Mouse (Mus musculus) limb, embryonic 10.5 days (tissue): ENCODE results near the gene Macrod2. TPM values are rescaled to one million over a fixed set of nuclear protein-coding genes. Genes with fewer than 3 reads are reported as not detected.

Experiments used
- DNase-seq: peaks from one replicate; pipeline ENCODE4 v3.0.0-alpha.2; 2017; ENCODE audit warnings: low spot score
- H3K27ac ChIP-seq: fragments of 300-500 bp; sonication (generic); 2 replicates; pipeline ENCODE4 v1.5.1; 2016; ENCODE audit warnings: mild to moderate bottlenecking
- H3K27me3 ChIP-seq: fragments of 300-500 bp; sonication (generic); 2 replicates; pipeline ENCODE4 v1.6.1; 2016; ENCODE audit warnings: low read depth, mild to moderate bottlenecking; ENCODE audit not compliant: poor library complexity, severe bottlenecking
- H3K36me3 ChIP-seq: fragments of 300-500 bp; sonication (generic); 2 replicates; pipeline ENCODE4 v1.6.1; 2016; ENCODE audit warnings: mild to moderate bottlenecking, moderate library complexity
- H3K4me1 ChIP-seq: fragments of 300-500 bp; sonication (generic); 2 replicates; pipeline ENCODE4 v1.6.1; 2016
- H3K4me3 ChIP-seq: fragments of 300-500 bp; sonication (generic); 2 replicates; pipeline ENCODE4 v1.5.1; 2016; ENCODE audit warnings: mild to moderate bottlenecking, moderate library complexity
- H3K9me3 ChIP-seq: fragments of 300-500 bp; sonication (generic); replicated peaks from 2 replicates; pipeline ENCODE4 v1.6.1; 2016; ENCODE audit warnings: mild to moderate bottlenecking
- WGBS: fragments of 180-500 bp; shearing (Covaris S2); methylation state at CpG from one replicate; pipeline ENCODE4 v1.1.7; 2016; 5-methylcytosine and 5-hydroxymethylcytosine counted together
- polyA plus RNA-seq: library from polyadenylated mRNA; unstranded; fragments of >200 nt; fragmentation: Nextera tagmentation; extraction: Ambion mirVana; gene quantifications from 2 replicates; pipeline ENCODE4 v1.2.1, GENCODE M21; 2016

The Macrod2 gene
- polyA plus RNA-seq = 29.4 and 42.7 TPM in 2 replicates

- under 1% methylated on average over 44 of the region's 47 CpGs for WGBS
- peaks cover 15% of the 10 kb centered on the region for H3K27me3 ChIP-seq
- no peaks in the 10 kb centered on the region for H3K36me3 ChIP-seq
- peak within 1 kb of the TSS; percentile 80 for H3K4me3 ChIP-seq
- DNase-seq = peak; percentile 97
- H3K27ac ChIP-seq = peak within 1 kb of the TSS; percentile 87
- H3K9me3 ChIP-seq = no peaks in the 10 kb centered on the region
- H3K4me1 ChIP-seq = peaks cover 9% of the 10 kb centered on the region
These were observed at the start of gene Macrod2 for GRCm38 (mm10) chr2:140395179-140395578. Gene Macrod2 (plus strand): TSS chr2:140395309.

DNA sequence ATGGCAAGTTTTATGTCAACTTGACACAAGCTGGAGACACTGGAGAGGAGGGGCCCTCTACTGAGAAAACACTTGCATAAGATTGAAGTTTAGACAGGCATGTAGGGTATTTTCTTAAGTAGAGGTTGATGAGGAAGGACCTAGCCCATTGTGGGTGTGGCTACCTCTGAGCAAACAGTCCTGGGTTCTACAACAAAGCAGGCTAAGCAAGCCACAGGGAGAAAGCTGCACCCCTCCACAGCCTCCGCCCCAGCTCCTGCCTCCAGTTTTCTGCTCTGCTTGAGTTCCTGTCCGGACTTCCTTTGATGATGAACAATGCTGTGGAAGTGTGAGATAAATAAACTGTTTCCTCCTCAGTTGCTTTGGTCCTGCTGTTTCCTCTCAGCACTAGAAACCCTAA lies 35.2 kb upstream of the Macrod2 start:
- no peaks in the 10 kb centered on the region for H3K9me3 ChIP-seq
- WGBS = 52% methylated on average over 2 of the region's 2 CpGs
- DNase-seq = no peak

GRCm38 (mm10) chr2:140364804-140365203 lies 30.3 kb upstream of the Macrod2 start:
- Histone ChIP-seq H3K27me3 (no peaks in the 10 kb centered on the region), H3K4me1 (no peaks in the 10 kb centered on the region), H3K36me3 (no peaks in the 10 kb centered on the region), H3K27ac (no peak overlapping the region), H3K9me3 (no peaks in the 10 kb centered on the region), H3K4me3 (no peak overlapping the region)
- DNase-seq = no peak
- 88% methylated on average over 1 of the region's 1 CpGs for WGBS

More for the DNA sequence above, 35.2 kb upstream of the Macrod2 start:
- Histone ChIP-seq H3K4me3 (no peak overlapping the region), H3K36me3 (no peaks in the 10 kb centered on the region), H3K27ac (no peak overlapping the region), H3K4me1 (no peaks in the 10 kb centered on the region), H3K27me3 (no peaks in the 10 kb centered on the region)

- DNase-seq = no peak
- Histone ChIP-seq H3K27me3 (no peaks in the 10 kb centered on the region), H3K4me1 (0 out of 2 replicates have a peak, but pooled peaks cover 3% of the 10 kb centered on the region), H3K4me3 (no peak within 1 kb of the TSS), H3K9me3 (no peaks in the 10 kb centered on the region), H3K27ac (no peak within 1 kb of the TSS), H3K36me3 (no peaks in the 10 kb centered on the region)
- WGBS = 32% methylated on average over 4 of the region's 4 CpGs
These were observed 5.6 kb upstream of the Macrod2 start, which contains the start of gene Sel1l2 for GRCm38 (mm10) chr2:140389525-140389924. Gene Sel1l2 (minus strand): TSS chr2:140389706.

DNA sequence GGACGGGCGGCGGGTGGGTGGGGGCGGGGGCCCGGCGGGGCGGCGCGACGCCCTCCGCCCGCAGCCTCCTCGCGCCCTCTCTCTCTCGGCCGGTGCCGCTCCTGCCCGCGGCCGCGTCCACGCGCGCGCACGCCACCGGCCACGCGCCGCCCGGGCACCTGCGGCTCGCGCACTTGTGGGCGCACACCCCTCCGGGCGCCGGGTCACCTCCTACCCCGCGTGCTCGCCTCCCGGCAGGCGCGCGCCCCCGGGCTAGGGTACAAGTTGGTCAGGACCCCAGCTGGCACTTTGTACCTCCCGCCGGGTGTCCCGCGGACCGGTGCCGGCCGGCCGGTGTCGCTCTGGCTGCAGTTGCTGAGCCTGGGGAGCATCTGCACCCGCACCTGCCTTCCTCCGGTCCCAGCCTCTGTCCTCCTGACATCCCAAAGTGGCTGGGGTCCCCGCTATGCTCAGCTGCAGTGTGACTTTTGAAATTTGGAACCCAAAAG lies 679 bp downstream of the Macrod2 start:
- H3K36me3 ChIP-seq = no peaks in the 10 kb centered on the region
- H3K27me3 ChIP-seq = peaks cover 15% of the 10 kb centered on the region
- H3K4me1 ChIP-seq = peaks cover 9% of the 10 kb centered on the region
- no peaks in the 10 kb centered on the region for H3K9me3 ChIP-seq
- peak overlapping the region; percentile 80 for H3K4me3 ChIP-seq
- DNase-seq = peak; percentile 66
- H3K27ac ChIP-seq = peak overlapping the region; percentile 87
- 0% methylated on average over 46 of the region's 58 CpGs for WGBS

DNA sequence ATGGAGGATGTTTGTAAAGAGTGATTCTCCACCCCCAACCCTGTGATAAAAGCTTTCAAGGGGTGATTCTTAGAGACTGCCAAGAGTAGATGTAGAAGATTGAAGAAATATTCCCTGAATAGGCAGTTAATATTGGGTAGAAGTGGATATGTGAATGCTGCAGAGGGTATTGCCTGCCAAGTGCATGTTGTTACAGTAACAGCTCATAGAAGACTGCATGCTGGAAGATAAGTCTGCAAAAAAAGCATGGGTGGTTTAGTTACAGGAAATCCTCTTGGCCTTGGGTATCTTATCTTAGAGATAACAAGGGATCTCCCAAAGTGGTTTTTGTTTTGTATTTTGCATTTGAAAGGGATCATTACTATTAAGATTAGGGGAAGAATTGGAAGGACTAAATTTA lies 30.7 kb downstream of the Macrod2 start:
- no peaks in the 10 kb centered on the region for H3K4me1 ChIP-seq
- no peak overlapping the region for H3K27ac ChIP-seq
- H3K9me3 ChIP-seq = no peaks in the 10 kb centered on the region
- no peaks in the 10 kb centered on the region for H3K27me3 ChIP-seq
- DNase-seq = no peak
- H3K36me3 ChIP-seq = no peaks in the 10 kb centered on the region
- H3K4me3 ChIP-seq = no peak overlapping the region

- H3K27me3 ChIP-seq = no peaks in the 10 kb centered on the region
- no peak overlapping the region for H3K4me3 ChIP-seq
- no peak for DNase-seq
- H3K9me3 ChIP-seq = no peaks in the 10 kb centered on the region
- H3K4me1 ChIP-seq = no peaks in the 10 kb centered on the region
- no peaks in the 10 kb centered on the region for H3K36me3 ChIP-seq
- WGBS = 28% methylated on average over 4 of the region's 4 CpGs
- no peak overlapping the region for H3K27ac ChIP-seq
These were observed 32.2 kb downstream of the Macrod2 start for GRCm38 (mm10) chr2:140427283-140427682.

DNA sequence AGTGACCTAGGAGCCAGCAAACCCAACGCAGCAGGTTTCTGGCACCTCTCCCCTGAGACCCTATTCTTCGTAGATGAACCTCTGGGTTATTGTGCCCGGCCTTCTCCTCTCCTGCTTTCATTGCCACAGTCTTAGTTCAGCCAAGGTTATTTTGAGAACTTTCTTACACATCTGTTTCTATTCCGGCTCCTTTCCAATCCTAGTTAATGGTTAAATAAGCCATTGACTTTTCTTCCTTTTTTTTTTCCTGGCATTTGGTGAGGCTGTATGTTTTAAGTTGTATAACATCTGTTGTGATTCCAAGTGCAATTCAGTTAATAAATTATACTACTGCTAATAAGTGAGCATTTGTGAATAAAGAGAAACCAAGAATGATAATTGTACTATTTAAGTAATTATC lies 44.0 kb downstream of the Macrod2 start:
- no peak overlapping the region for H3K27ac ChIP-seq

GRCm38 (mm10) chr2:140448636-140449035 lies 53.5 kb downstream of the Macrod2 start:
- 78% methylated on average over 2 of the region's 2 CpGs for WGBS
- Histone ChIP-seq H3K9me3 (no peaks in the 10 kb centered on the region), H3K4me3 (no peak overlapping the region), H3K27me3 (no peaks in the 10 kb centered on the region), H3K4me1 (no peaks in the 10 kb centered on the region), H3K27ac (no peak overlapping the region), H3K36me3 (no peaks in the 10 kb centered on the region)
- DNase-seq = no peak

More for the DNA sequence above, 44.0 kb downstream of the Macrod2 start:
- Histone ChIP-seq H3K4me3 (no peak overlapping the region), H3K9me3 (no peaks in the 10 kb centered on the region), H3K36me3 (no peaks in the 10 kb centered on the region), H3K27me3 (no peaks in the 10 kb centered on the region), H3K4me1 (no peaks in the 10 kb centered on the region)
- WGBS = 91% methylated on average over 4 of the region's 4 CpGs
- no peak for DNase-seq

DNA sequence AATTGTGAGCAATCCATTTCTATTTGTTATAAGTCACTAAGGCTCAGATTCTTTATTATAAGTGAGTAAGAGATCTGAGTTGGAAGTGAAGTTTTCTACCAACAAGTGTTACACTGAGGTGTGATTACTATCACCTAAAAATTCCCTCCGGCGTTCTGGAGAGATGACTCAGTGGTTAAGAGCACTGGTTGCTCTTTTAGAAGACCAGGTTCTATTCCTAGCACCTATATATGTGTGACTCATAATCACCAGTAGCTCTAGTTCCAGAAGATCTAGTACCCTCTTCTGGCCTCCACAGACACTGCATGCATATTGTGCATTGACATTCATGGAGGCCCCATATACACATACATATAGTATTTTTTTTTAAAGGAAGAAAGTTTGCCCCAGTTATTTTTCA lies 80.7 kb downstream of the Macrod2 start:
- Histone ChIP-seq H3K4me3 (no peak overlapping the region), H3K9me3 (no peaks in the 10 kb centered on the region), H3K4me1 (no peaks in the 10 kb centered on the region), H3K27ac (no peak overlapping the region), H3K27me3 (no peaks in the 10 kb centered on the region), H3K36me3 (no peaks in the 10 kb centered on the region)
- WGBS = 80% methylated on average over 2 of the region's 2 CpGs
- no peak for DNase-seq

DNA sequence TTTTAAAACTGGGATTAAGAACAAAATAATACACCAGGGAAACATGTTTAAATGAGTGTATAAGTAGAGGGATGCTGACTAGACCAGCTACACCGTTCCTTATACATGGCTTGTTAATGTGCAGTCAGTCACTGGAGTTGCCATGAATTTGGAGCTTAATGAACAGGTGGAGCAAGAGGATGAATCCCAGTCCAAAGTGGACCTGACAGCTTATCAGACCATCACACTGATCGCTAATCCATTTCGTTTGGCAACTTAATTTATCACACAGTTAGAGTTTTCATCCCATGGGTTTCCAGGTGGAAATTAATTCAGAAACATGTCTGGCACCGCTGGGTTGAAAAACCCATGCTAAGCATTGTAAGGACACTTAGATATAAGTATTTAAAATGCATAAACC lies 81.8 kb downstream of the Macrod2 start:
- Histone ChIP-seq H3K36me3 (no peaks in the 10 kb centered on the region), H3K9me3 (no peaks in the 10 kb centered on the region), H3K4me1 (no peaks in the 10 kb centered on the region), H3K27ac (no peak overlapping the region), H3K27me3 (no peaks in the 10 kb centered on the region), H3K4me3 (no peak overlapping the region)
- no peak for DNase-seq
- WGBS = 85% methylated on average over 4 of the region's 4 CpGs

DNA sequence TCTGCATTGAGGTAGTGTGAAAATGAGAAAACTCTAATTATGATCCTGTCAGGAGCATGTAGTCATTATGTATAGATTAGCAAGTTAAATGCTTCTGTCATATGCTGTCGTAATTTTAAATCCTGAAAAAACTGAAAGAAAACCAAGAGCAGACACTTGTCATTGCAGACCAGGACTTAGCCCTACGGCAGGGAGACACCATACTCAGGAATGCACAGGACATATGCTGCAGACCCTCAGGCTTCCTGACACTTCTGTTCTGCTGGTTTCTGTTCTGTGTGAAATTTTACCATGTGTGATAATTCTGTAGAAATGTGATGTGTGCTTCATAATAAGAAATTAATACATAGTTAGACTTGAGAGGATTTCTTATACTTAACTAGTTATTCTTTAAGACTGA lies 87.5 kb downstream of the Macrod2 start:
- Histone ChIP-seq H3K27ac (no peak overlapping the region), H3K9me3 (no peaks in the 10 kb centered on the region), H3K4me1 (no peaks in the 10 kb centered on the region), H3K36me3 (no peaks in the 10 kb centered on the region), H3K27me3 (no peaks in the 10 kb centered on the region), H3K4me3 (no peak overlapping the region)
- WGBS = 80% methylated on average over 2 of the region's 2 CpGs
- no peak for DNase-seq

DNA sequence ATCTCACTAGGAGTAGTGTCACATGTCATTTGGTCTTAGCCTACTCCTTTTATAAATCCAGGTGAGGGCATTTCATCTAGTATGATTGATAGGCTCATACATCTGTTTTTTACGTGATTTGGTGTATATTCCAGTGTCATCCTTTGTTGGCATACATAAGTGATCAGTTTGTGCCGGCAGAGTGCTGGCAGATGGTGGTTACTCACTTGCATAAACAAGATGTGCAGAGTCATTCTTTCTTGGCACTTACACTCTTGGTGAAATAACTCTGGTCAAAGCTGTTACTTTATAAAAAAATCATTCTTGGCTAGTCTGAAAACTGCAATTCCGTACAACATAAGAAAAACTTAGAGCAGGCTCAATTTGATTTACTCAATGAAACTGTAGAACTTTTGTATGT lies 102.6 kb downstream of the Macrod2 start:
- no peaks in the 10 kb centered on the region for H3K4me1 ChIP-seq
- no peak for DNase-seq
- H3K9me3 ChIP-seq = no peaks in the 10 kb centered on the region
- H3K27me3 ChIP-seq = no peaks in the 10 kb centered on the region
- 85% methylated on average over 3 of the region's 3 CpGs for WGBS
- no peaks in the 10 kb centered on the region for H3K36me3 ChIP-seq
- H3K27ac ChIP-seq = no peak overlapping the region
- H3K4me3 ChIP-seq = no peak overlapping the region

GRCm38 (mm10) chr2:140500951-140501350 lies 105.8 kb downstream of the Macrod2 start:
- 33% methylated on average over 5 of the region's 5 CpGs for WGBS
- no peak overlapping the region for H3K4me3 ChIP-seq
- no peaks in the 10 kb centered on the region for H3K9me3 ChIP-seq
- H3K27me3 ChIP-seq = no peaks in the 10 kb centered on the region
- H3K27ac ChIP-seq = no peak overlapping the region
- no peaks in the 10 kb centered on the region for H3K4me1 ChIP-seq
- DNase-seq = peak; percentile 60
- no peaks in the 10 kb centered on the region for H3K36me3 ChIP-seq
